Mouse (Mus musculus) olfactory bulb, adult 2 months (tissue): ENCODE data around the gene Stxbp2. TPM values are rescaled to one million over a fixed set of nuclear protein-coding genes. Genes with fewer than 3 reads are reported as not detected.

Experiments
- H3K27ac ChIP-seq: fragments of 200-500 bp; 2 replicates; pipeline ENCODE4 v1.5.1; 2012; ENCODE audit warnings: low read depth, low read length; ENCODE audit not compliant: insufficient read depth
- H3K4me1 ChIP-seq: fragments of 200-500 bp; 2 replicates; pipeline ENCODE4 v1.6.1; 2012; ENCODE audit warnings: low read length; ENCODE audit not compliant: control insufficient read depth, insufficient read depth
- H3K4me3 ChIP-seq: fragments of 200-500 bp; 2 replicates; pipeline ENCODE4 v1.5.1; 2012; ENCODE audit warnings: mild to moderate bottlenecking, low read depth, low read length, moderate library complexity; ENCODE audit not compliant: insufficient read depth
- CTCF ChIP-seq: fragments of 200-500 bp; IDR thresholded peaks from 2 replicates; pipeline ENCODE4 v1.5.1; 2012; ENCODE audit warnings: low read depth, mild to moderate bottlenecking, low read length, moderate library complexity; ENCODE audit not compliant: insufficient read depth
- POLR2A ChIP-seq: fragments of 200-500 bp; IDR thresholded peaks from 2 replicates; pipeline ENCODE4 v1.6.1; 2012; ENCODE audit warnings: mild to moderate bottlenecking, low read depth, low read length, moderate library complexity; ENCODE audit not compliant: insufficient read depth
- WGBS: fragments of 180-500 bp; shearing (Covaris S2); methylation state at CpG from one replicate; pipeline ENCODE4 v1.1.7; 2018; 5-methylcytosine and 5-hydroxymethylcytosine counted together
- polyA plus RNA-seq: library from polyadenylated mRNA; stranded (reverse); fragments of >200 nt; gene quantifications from 2 replicates; pipeline ENCODE4 v1.2.4, GENCODE M21; 2012; ENCODE audit warnings: low replicate concordance; ENCODE audit not compliant: missing spikeins, insufficient read depth, insufficient read length

Gene Stxbp2
- polyA plus RNA-seq, 1 experiment, result not detected

DNA sequence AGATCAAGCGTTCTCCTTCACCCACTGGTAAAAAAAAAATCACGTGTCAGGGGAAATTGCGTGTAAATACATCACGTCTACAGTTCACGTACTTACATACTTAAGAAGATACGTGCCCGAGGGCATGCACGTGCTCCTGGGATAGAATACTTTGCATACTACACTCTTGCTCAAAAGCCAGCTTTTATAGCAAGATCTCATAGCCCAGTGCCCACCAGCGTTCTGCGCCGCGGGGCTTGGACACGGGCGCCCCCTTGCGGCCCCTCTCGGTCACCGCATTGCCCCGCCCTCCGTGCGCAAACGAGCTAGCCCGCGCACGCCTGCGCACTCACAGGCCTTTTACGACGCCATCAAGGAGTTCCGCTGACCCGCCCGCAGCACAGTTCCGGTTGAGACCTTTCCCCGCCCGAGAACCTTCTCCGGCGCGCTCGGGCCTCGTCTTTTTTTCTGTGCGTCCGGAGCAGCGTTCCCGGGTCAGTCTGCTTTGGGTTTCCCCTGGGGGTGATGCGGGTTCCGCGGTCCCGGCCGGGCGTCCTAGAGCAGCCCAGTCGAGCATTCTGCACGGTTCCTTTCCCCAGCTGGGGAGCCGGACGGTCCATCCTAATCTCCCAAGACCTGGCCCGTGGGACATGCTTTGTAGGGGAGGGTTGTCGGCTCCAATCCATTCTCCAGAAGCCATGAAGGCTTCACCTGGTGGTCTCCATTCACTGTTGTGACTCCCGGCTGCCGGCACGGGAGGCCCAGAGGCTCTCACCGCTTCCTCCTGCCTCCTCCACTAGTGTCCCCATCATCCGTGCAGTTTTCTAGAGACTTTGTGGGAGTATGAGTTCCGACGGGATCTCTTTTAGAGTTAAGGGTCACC lies 45.6 kb downstream of the Stxbp2 start, which contains the start of gene Trappc5:
TSS of gene Trappc5 (plus strand) at position 169 of the 862 bp plus-strand sequence.
- TF ChIP-seq CTCF (peak; percentile 96), POLR2A (peak; percentile 75; the same call in 1 of the 2 replicates)
- peaks cover 18% of the 10 kb centered on the region; the same call in 1 of the 2 replicates for H3K4me1 ChIP-seq
- under 1% methylated on average over 61 of the region's 61 CpGs for WGBS
- H3K4me3 ChIP-seq, result peak within 1 kb of the TSS; percentile 77
- peak within 1 kb of the TSS; percentile 47; the same call in 1 of the 2 replicates for H3K27ac ChIP-seq

DNA sequence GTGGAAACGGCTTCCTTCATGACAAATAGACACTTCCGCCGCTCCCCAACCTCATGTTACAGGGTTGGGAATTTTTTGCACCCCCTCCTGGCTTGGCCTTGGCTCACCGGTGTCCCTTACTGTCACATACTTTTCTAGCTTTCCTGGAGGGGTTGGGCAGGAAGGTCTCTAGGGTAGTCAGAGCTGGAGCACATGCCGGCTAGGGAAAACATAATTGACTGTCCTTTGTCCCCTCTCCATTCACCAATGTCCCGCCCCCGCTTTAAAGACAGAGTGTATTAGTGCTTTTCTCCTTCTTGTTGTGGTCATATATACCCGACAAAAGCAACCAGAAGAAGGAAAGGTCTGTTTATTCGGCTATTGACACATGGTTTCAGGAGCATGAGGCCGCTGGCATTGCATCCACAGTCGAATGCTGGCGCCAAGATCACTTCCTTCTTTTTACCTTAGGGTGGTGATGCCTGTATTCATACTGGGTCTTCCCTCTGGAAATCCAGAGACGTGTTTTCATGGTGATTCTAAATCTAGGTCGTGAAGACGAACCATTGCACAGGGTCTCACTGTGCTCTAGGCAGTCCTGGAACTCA lies 46.3 kb downstream of the Stxbp2 start:
- no peak for TF ChIP-seq POLR2A
- no peak for TF ChIP-seq CTCF
- peaks cover 18% of the 10 kb centered on the region; the same call in 1 of the 2 replicates for H3K4me1 ChIP-seq
- WGBS, result under 1% methylated on average over 15 of the region's 15 CpGs
- peak overlapping the region; percentile 77 for H3K4me3 ChIP-seq
- H3K27ac ChIP-seq, result no peak overlapping the region

- Histone ChIP-seq H3K4me3 (no peak overlapping the region), H3K27ac (no peak overlapping the region), H3K4me1 (peaks cover 18% of the 10 kb centered on the region; the same call in 1 of the 2 replicates)
- 95% methylated on average over 23 of the region's 23 CpGs for WGBS
- TF ChIP-seq POLR2A (no peak), CTCF (no peak)
Measured at GRCm38 (mm10) chr8:3678831-3679230, 48.1 kb downstream of the Stxbp2 start.

GRCm38 (mm10) chr8:3679236-3679635 lies 48.5 kb downstream of the Stxbp2 start:
- Histone ChIP-seq H3K4me3 (no peak overlapping the region), H3K4me1 (peaks cover 18% of the 10 kb centered on the region; the same call in 1 of the 2 replicates), H3K27ac (no peak overlapping the region)
- TF ChIP-seq POLR2A, result no peak
- WGBS, result 92% methylated on average over 23 of the region's 23 CpGs

GRCm38 (mm10) chr8:3679656-3680055 lies 48.9 kb downstream of the Stxbp2 start:
- no peak overlapping the region for H3K4me3 ChIP-seq
- TF ChIP-seq POLR2A (no peak), CTCF (no peak)
- 82% methylated on average over 5 of the region's 5 CpGs for WGBS

GRCm38 (mm10) chr8:3682435-3682834 lies 51.7 kb downstream of the Stxbp2 start:
- H3K4me1 ChIP-seq, result peaks cover 15% of the 10 kb centered on the region; the same call in 1 of the 2 replicates
- WGBS, result 88% methylated on average over 5 of the region's 5 CpGs
- no peak overlapping the region for H3K4me3 ChIP-seq
- TF ChIP-seq CTCF, result no peak
- TF ChIP-seq POLR2A, result no peak
- no peak overlapping the region for H3K27ac ChIP-seq

More at GRCm38 (mm10) chr8:3679656-3680055, 48.9 kb downstream of the Stxbp2 start:
- no peak overlapping the region for H3K27ac ChIP-seq
- peaks cover 18% of the 10 kb centered on the region; the same call in 1 of the 2 replicates for H3K4me1 ChIP-seq

GRCm38 (mm10) chr8:3683408-3684176 lies 52.8 kb downstream of the Stxbp2 start:
- H3K4me3 ChIP-seq, result no peak overlapping the region
- H3K27ac ChIP-seq, result no peak overlapping the region
- peaks cover 12% of the 10 kb centered on the region; the same call in 1 of the 2 replicates for H3K4me1 ChIP-seq
- WGBS, result 66% methylated on average over 6 of the region's 6 CpGs
- no peak for TF ChIP-seq POLR2A

DNA sequence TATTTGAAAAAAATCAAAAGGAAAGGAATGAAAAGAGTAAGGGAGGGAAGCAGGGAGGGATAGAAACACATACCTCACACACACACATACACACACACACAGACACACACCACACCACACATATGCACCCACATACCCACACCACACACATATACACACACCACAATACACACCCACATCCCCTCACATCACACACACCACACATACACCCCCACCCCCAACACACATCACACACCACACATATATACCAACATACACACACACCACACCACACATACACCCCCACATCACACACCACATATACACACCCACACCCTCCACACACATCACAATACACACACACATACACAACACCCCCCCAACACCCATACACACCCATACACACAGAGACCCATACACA lies 53.8 kb downstream of the Stxbp2 start:
- H3K4me1 ChIP-seq, result peaks cover 3% of the 10 kb centered on the region; the same call in 1 of the 2 replicates
- no peak overlapping the region for H3K27ac ChIP-seq
- no peak overlapping the region for H3K4me3 ChIP-seq
- TF ChIP-seq CTCF, result no peak
- no peak for TF ChIP-seq POLR2A

DNA sequence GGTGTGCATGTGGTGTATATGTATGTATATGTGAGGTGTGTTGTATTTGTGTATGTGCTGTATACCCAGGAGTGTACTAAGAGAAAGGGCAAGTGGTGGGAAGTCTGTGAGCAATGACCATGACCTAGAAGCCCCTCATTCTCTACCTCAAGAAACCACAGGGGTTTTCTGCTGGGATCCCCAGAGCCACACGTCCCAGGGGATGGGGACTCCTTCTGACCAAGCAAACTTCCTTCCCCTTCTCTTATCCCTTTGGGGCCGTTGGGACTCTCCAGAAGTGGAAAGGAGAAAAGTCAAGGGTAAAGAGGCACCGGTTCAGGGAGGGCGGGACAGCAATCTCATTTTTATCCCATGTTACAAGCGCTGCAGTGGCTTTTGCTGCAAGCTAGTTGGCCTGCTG lies 54.7 kb downstream of the Stxbp2 start:
- Histone ChIP-seq H3K27ac (no peak overlapping the region), H3K4me3 (no peak overlapping the region), H3K4me1 (0 out of 2 replicates have a peak, but pooled peaks cover 3% of the 10 kb centered on the region)
- TF ChIP-seq POLR2A (no peak), CTCF (no peak)
- WGBS, result 68% methylated on average over 5 of the region's 5 CpGs
